Mouse (Mus musculus): ENCODE measurements at regions not wholly inside any gene's neighbourhood (a gene's known extent, or its start where the extent isn't known, plus 50 kb on each side); places are given as distances from the start of the nearest gene placed in this dataset.

GRCm38 (mm10) chr5:51922494-51922893, 267.8 kb downstream of the Dhx15 start:
- DNase-seq (ENCODE audit: low spot score) = no peak

- no peak for DNase-seq (ENCODE audit: low spot score)
Observed at GRCm38 (mm10) chr5:51917812-51918448, 272.4 kb downstream of the Dhx15 start.

- DNase-seq (ENCODE audit: low spot score) = no peak
Observed at GRCm38 (mm10) chr5:51914731-51915130, 275.6 kb downstream of the Dhx15 start.

- no peak for DNase-seq (ENCODE audit: low spot score)
Observed at GRCm38 (mm10) chr5:51908861-51909260, 281.5 kb downstream of the Dhx15 start.

- no peak for DNase-seq (ENCODE audit: low spot score)
Observed at GRCm38 (mm10) chr5:51906315-51907109, 283.8 kb downstream of the Dhx15 start.

GRCm38 (mm10) chr5:51894159-51894558, 296.2 kb downstream of the Dhx15 start:
- DNase-seq (ENCODE audit: low spot score) = no peak

GRCm38 (mm10) chr5:51891341-51891740, 299.0 kb downstream of the Dhx15 start:
- no peak for DNase-seq (ENCODE audit: low spot score)

- no peak for DNase-seq (ENCODE audit: low spot score)
Observed at GRCm38 (mm10) chr5:51888404-51888803, 301.9 kb downstream of the Dhx15 start.

GRCm38 (mm10) chr5:51882594-51882993, 307.7 kb downstream of the Dhx15 start:
- no peak for DNase-seq (ENCODE audit: low spot score)

- no peak for DNase-seq (ENCODE audit: low spot score)
Observed at GRCm38 (mm10) chr5:51882173-51882572, 308.1 kb downstream of the Dhx15 start.

- DNase-seq (ENCODE audit: low spot score) = no peak
Observed at GRCm38 (mm10) chr5:51876846-51877245, 309.3 kb upstream of the Ppargc1a start.

- no peak for DNase-seq (ENCODE audit: low spot score)
Observed at GRCm38 (mm10) chr5:51873571-51873970, 306.0 kb upstream of the Ppargc1a start.

GRCm38 (mm10) chr5:51871735-51872134, 304.2 kb upstream of the Ppargc1a start:
- DNase-seq (ENCODE audit: low spot score) = no peak

GRCm38 (mm10) chr5:51868223-51868713, 300.7 kb upstream of the Ppargc1a start:
- DNase-seq (ENCODE audit: low spot score) = no peak

- DNase-seq (ENCODE audit: low spot score) = no peak
Observed at GRCm38 (mm10) chr5:51866002-51866401, 298.5 kb upstream of the Ppargc1a start.

GRCm38 (mm10) chr5:51860496-51860895, 293.0 kb upstream of the Ppargc1a start:
- DNase-seq (ENCODE audit: low spot score) = no peak

GRCm38 (mm10) chr5:51853456-51854124, 286.1 kb upstream of the Ppargc1a start:
- DNase-seq (ENCODE audit: low spot score) = no peak

- DNase-seq (ENCODE audit: low spot score) = no peak
Observed at GRCm38 (mm10) chr5:51850091-51850490, 282.6 kb upstream of the Ppargc1a start.

- no peak for DNase-seq (ENCODE audit: low spot score)
Observed at GRCm38 (mm10) chr5:51849236-51849635, 281.7 kb upstream of the Ppargc1a start.

GRCm38 (mm10) chr5:51842189-51842588, 274.7 kb upstream of the Ppargc1a start:
- DNase-seq (ENCODE audit: low spot score) = no peak

- DNase-seq (ENCODE audit: low spot score) = no peak
Observed at GRCm38 (mm10) chr5:51841763-51842162, 274.2 kb upstream of the Ppargc1a start.

- no peak for DNase-seq (ENCODE audit: low spot score)
Observed at GRCm38 (mm10) chr5:51840638-51841329, 273.3 kb upstream of the Ppargc1a start.
